Mouse (Mus musculus): ENCODE measurements around the gene Prelp. TPM values are rescaled to one million over a fixed set of nuclear protein-coding genes. Genes with fewer than 3 reads are reported as not detected.

The Prelp gene
- polyA plus RNA-seq, 1 experiment: 212 TPM

Other genes starting within 250 kb of the Prelp start
- gene Lax1, start 231.3 kb downstream of the Prelp start, polyA plus RNA-seq (2012; rRNA removed): 1.1 and 1.7 TPM in 2 replicates
- 63.6 and 107 TPM in 2 replicates for gene Atp2b4, start 120.4 kb downstream of the Prelp start, polyA plus RNA-seq (2012; rRNA removed)
- gene Optc, start 13.4 kb downstream of the Prelp start, polyA plus RNA-seq (2012; rRNA removed): 9.6 and 10.3 TPM in 2 replicates
- gene Fmod, start 115.8 kb upstream of the Prelp start, polyA plus RNA-seq (2012; rRNA removed): 55.3 and 105 TPM in 2 replicates
- 25.2 and 30.1 TPM in 2 replicates for gene Btg2, start 157.7 kb upstream of the Prelp start, polyA plus RNA-seq (2012; rRNA removed)
- gene Chit1, start 189.8 kb upstream of the Prelp start, polyA plus RNA-seq (2012; rRNA removed): 0.08 and 0.14 TPM in 2 replicates

All from gonadal fat pad, adult 2 months (tissue).